Mouse (Mus musculus): ENCODE results near the gene Cldn20. TPM values are rescaled to one million over a fixed set of nuclear protein-coding genes. Genes with fewer than 3 reads are reported as not detected.

Cldn20 gene
- polyA plus RNA-seq, 1 experiment from 2014 or later: not detected

DNA sequence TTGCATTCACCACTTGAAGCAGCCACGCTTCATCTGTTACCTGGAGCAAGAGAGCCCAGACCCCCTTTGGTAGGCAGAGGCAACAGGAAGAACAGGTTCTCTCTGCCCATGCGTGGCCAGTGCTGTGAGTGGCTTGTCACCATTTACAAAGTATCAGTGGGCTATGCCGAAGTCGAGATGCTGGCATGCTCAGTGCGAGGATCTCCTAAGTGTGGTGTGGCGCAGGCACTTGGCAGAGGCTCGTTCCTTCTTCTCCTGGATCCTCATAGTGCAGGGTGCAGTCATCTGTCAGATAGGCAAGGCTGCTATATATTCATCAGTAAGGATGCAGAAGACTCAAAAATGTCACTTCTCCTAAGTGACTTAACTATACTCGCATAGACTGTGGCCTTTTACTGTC lies 32.9 kb upstream of the Cldn20 start:
- no peaks in the 10 kb centered on the region for H3K9me3 ChIP-seq
- WGBS: 93% methylated on average over 8 of the region's 8 CpGs
- no peak overlapping the region for H3K4me3 ChIP-seq
- no peak overlapping the region for H3K9ac ChIP-seq
- no peaks in the 10 kb centered on the region for H3K27me3 ChIP-seq
- H3K4me2 ChIP-seq: no peak overlapping the region
- no peaks in the 10 kb centered on the region for H3K4me1 ChIP-seq (replicated peaks)
- ATAC-seq (ENCODE audit: low read depth): no peak
- H3K27ac ChIP-seq (replicated peaks): no peak overlapping the region
- peaks cover 7% of the 10 kb centered on the region; the same call in 1 of the 2 replicates for H3K36me3 ChIP-seq

GRCm38 (mm10) chr17:3500076-3500475 lies 32.3 kb upstream of the Cldn20 start:
- no peaks in the 10 kb centered on the region for H3K4me1 ChIP-seq (replicated peaks)
- H3K4me3 ChIP-seq: no peak overlapping the region
- H3K4me2 ChIP-seq: no peak overlapping the region
- no peak overlapping the region for H3K9ac ChIP-seq
- H3K27ac ChIP-seq (replicated peaks): no peak overlapping the region
- WGBS: 95% methylated on average over 6 of the region's 6 CpGs
- peaks cover 7% of the 10 kb centered on the region; the same call in 1 of the 2 replicates for H3K36me3 ChIP-seq
- no peak for ATAC-seq (ENCODE audit: low read depth)
- no peaks in the 10 kb centered on the region for H3K9me3 ChIP-seq
- H3K27me3 ChIP-seq: no peaks in the 10 kb centered on the region

DNA sequence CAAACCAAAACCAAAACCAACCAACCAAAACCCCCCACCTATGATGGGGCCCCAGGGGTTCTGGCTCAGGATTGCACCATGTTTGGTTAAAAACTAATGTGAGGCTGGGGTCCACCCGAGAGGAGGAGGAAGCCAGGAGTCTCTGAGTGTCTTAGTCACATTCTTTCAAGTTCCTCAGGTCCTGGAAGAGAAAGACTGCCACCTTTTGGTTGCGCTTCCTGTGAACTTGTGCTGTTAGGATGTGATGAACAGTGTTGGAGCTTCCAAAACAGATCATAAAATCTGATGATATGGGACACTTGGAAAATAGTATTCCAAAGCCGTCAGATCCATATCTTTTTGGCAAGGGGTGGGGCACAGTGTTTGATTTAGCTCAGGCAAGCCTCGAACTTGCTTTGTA lies 31.4 kb upstream of the Cldn20 start:
- Histone ChIP-seq H3K27me3 (no peaks in the 10 kb centered on the region), H3K9me3 (no peaks in the 10 kb centered on the region)

DNA sequence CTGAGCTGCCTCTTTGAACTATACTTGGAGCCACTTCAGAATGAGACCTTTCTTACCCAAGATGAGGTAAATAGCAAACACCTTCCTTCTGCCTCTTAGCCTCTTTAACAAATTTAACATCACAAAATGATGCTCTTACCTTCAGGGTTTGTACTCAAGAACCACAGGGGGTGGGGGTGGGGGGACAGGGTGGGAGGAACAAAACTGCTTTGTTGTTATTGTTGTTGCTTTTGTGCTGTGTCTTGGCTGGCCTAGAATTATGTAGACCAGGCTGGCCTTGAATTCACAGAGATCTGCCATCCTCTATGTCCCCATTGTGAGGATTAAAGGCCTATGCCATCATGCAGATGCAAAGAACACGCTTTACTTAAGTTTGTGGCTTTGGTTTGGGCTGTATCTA lies 26.6 kb upstream of the Cldn20 start:
- 76% methylated on average over 1 of the region's 1 CpGs for WGBS
- Histone ChIP-seq H3K9ac (no peak overlapping the region), H3K4me1 (replicated peaks) (no peaks in the 10 kb centered on the region), H3K27ac (replicated peaks) (no peak overlapping the region), H3K36me3 (peaks cover 7% of the 10 kb centered on the region; the same call in 1 of the 2 replicates), H3K4me3 (no peak overlapping the region), H3K9me3 (no peaks in the 10 kb centered on the region), H3K27me3 (no peaks in the 10 kb centered on the region), H3K4me2 (no peak overlapping the region)
- no peak for ATAC-seq (ENCODE audit: low read depth)

More for the DNA sequence above, 31.4 kb upstream of the Cldn20 start:
- Histone ChIP-seq H3K4me1 (replicated peaks) (no peaks in the 10 kb centered on the region), H3K4me2 (no peak overlapping the region), H3K9ac (no peak overlapping the region), H3K36me3 (peaks cover 7% of the 10 kb centered on the region; the same call in 1 of the 2 replicates), H3K4me3 (no peak overlapping the region), H3K27ac (replicated peaks) (no peak overlapping the region)
- WGBS: 94% methylated on average over 4 of the region's 4 CpGs
- ATAC-seq (ENCODE audit: low read depth): no peak

- Histone ChIP-seq H3K4me3 (no peak overlapping the region), H3K27ac (replicated peaks) (no peak overlapping the region), H3K4me2 (no peak overlapping the region), H3K9ac (no peak overlapping the region), H3K27me3 (no peaks in the 10 kb centered on the region), H3K4me1 (replicated peaks) (no peaks in the 10 kb centered on the region), H3K9me3 (no peaks in the 10 kb centered on the region), H3K36me3 (peaks cover 7% of the 10 kb centered on the region; the same call in 1 of the 2 replicates)
- WGBS: 94% methylated on average over 8 of the region's 8 CpGs
- ATAC-seq (ENCODE audit: low read depth): no peak
Observed at GRCm38 (mm10) chr17:3506508-3506907, 25.8 kb upstream of the Cldn20 start.

GRCm38 (mm10) chr17:3509841-3510240 lies 22.5 kb upstream of the Cldn20 start:
- H3K9me3 ChIP-seq: no peaks in the 10 kb centered on the region
- no peaks in the 10 kb centered on the region for H3K4me1 ChIP-seq (replicated peaks)
- 19% methylated on average over 1 of the region's 1 CpGs for WGBS
- peak; percentile 59; the same call in 1 of the 2 replicates for ATAC-seq (ENCODE audit: low read depth)
- no peak overlapping the region for H3K9ac ChIP-seq
- H3K4me3 ChIP-seq: no peak overlapping the region
- no peak overlapping the region for H3K4me2 ChIP-seq
- H3K27me3 ChIP-seq: no peaks in the 10 kb centered on the region
- H3K27ac ChIP-seq (replicated peaks): no peak overlapping the region
- peaks cover 1% of the 10 kb centered on the region; the same call in 1 of the 2 replicates for H3K36me3 ChIP-seq

DNA sequence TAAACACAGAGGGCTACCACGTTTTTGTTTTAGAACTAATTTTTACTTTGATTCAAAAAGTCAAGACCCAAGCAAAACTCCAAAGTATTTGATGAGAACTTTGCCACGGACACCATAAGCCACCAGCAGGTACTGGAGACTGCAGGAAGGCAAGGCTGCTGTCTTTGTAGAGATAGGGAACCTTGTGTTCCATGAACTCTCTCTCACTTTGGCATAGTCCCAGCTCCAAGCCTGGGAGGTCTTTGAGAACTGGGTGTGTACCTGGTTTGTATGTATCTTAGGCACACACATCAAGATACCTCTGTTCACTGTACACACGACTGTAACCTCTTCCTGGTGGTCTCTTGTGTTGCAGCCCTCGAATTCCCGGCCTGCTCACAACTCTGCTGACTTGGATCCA lies 18.0 kb upstream of the Cldn20 start:
- no peak overlapping the region for H3K4me3 ChIP-seq
- peaks cover 15% of the 10 kb centered on the region for H3K36me3 ChIP-seq
- no peak overlapping the region for H3K9ac ChIP-seq
- WGBS: 86% methylated on average over 5 of the region's 5 CpGs
- no peaks in the 10 kb centered on the region for H3K9me3 ChIP-seq
- H3K4me1 ChIP-seq (replicated peaks): no peaks in the 10 kb centered on the region
- H3K27ac ChIP-seq (replicated peaks): no peak overlapping the region
- H3K4me2 ChIP-seq: no peak overlapping the region
- H3K27me3 ChIP-seq: no peaks in the 10 kb centered on the region
- ATAC-seq (ENCODE audit: low read depth): no peak

DNA sequence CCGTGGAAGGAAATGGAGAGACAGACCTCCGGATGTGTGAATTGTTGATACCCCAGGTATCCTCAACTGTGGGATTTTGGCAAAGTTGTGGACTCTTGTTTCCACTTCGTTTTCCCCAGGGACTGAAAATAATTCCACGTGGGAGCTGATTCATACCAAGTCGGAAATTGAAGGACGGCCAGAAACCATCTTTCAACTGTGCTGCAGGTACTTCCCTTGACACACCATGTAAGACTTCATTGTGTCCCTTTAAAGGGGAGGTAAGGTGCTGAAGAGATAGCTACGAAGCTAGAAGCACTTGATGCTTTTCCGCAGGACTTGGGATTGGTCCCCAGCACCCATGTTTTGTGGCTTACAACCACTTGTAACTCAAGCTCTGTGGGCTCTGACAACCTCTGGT lies 16.5 kb upstream of the Cldn20 start:
- H3K27me3 ChIP-seq: no peaks in the 10 kb centered on the region
- 91% methylated on average over 8 of the region's 8 CpGs for WGBS
- no peak for ATAC-seq (ENCODE audit: low read depth)

DNA sequence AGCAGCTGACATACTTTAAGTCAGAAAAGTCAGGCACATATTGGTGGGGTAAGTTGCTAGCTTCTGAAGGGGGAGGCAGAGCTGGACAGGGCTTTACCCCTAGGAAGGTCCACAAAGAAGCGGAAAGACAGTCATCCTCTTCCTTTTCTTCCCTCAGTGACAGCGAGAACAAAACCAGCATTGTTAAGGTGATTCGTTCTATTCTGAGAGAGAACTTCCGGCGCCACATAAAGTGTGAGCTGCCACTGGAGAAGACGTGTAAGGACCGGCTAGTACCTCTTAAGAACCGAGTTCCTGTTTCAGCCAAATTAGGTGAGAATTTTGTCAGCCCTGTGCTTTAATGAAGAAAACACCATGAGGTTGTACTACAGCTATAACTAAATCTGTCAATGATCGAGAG lies 15.9 kb upstream of the Cldn20 start:
- H3K4me3 ChIP-seq: no peak overlapping the region
- H3K27ac ChIP-seq (replicated peaks): no peak overlapping the region
- no peak overlapping the region for H3K9ac ChIP-seq
- no peaks in the 10 kb centered on the region for H3K9me3 ChIP-seq
- WGBS: 21% methylated on average over 9 of the region's 9 CpGs
- H3K27me3 ChIP-seq: no peaks in the 10 kb centered on the region
- H3K36me3 ChIP-seq: peaks cover 21% of the 10 kb centered on the region
- no peak for ATAC-seq (ENCODE audit: low read depth)
- H3K4me2 ChIP-seq: no peak overlapping the region
- H3K4me1 ChIP-seq (replicated peaks): no peaks in the 10 kb centered on the region

More for the DNA sequence above, 16.5 kb upstream of the Cldn20 start:
- no peak overlapping the region for H3K27ac ChIP-seq (replicated peaks)
- no peak overlapping the region for H3K4me2 ChIP-seq
- H3K36me3 ChIP-seq: peaks cover 18% of the 10 kb centered on the region
- H3K9ac ChIP-seq: no peak overlapping the region
- H3K4me1 ChIP-seq (replicated peaks): no peaks in the 10 kb centered on the region
- no peaks in the 10 kb centered on the region for H3K9me3 ChIP-seq
- no peak overlapping the region for H3K4me3 ChIP-seq

DNA sequence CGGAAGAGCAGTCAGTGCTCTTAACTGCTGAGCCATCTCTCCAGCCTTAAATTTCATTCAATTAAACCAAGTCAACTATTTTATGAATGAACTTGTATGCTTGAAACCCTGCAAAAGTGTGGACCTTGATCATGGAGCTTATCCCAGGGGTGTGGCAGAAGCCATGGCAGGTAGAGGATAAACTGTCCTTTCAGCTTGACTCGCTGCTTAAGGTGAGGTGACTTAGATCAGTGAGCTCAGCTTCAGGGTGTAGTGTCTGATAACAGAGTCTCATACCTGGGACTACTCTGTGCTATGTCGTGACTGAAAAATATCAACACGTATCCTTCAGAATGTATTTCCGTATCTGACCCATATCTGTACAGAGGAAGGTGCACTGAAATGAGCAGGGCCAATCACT lies 12.0 kb upstream of the Cldn20 start:
- Histone ChIP-seq H3K4me1 (replicated peaks) (no peaks in the 10 kb centered on the region), H3K4me2 (no peak overlapping the region), H3K27ac (replicated peaks) (no peak overlapping the region), H3K27me3 (no peaks in the 10 kb centered on the region), H3K9ac (no peak overlapping the region), H3K9me3 (no peaks in the 10 kb centered on the region), H3K36me3 (peaks cover 17% of the 10 kb centered on the region), H3K4me3 (no peak overlapping the region)
- WGBS: 93% methylated on average over 5 of the region's 5 CpGs
- no peak for ATAC-seq (ENCODE audit: low read depth)

GRCm38 (mm10) chr17:3527841-3528471 lies 4.4 kb upstream of the Cldn20 start:
- no peaks in the 10 kb centered on the region for H3K36me3 ChIP-seq
- H3K4me3 ChIP-seq: no peak overlapping the region
- H3K27ac ChIP-seq (replicated peaks): no peak overlapping the region
- no peaks in the 10 kb centered on the region for H3K9me3 ChIP-seq
- WGBS: 70% methylated on average over 6 of the region's 6 CpGs
- H3K9ac ChIP-seq: no peak overlapping the region
- no peak overlapping the region for H3K4me2 ChIP-seq
- H3K27me3 ChIP-seq: no peaks in the 10 kb centered on the region
- no peak for ATAC-seq (ENCODE audit: low read depth)
- H3K4me1 ChIP-seq (replicated peaks): 0 out of 2 replicates have a peak, but pooled peaks cover 6% of the 10 kb centered on the region

- no peak overlapping the region for H3K9ac ChIP-seq
- 0 out of 2 replicates have a peak, but pooled peaks cover 6% of the 10 kb centered on the region for H3K4me1 ChIP-seq (replicated peaks)
- 77% methylated on average over 3 of the region's 3 CpGs for WGBS
- no peaks in the 10 kb centered on the region for H3K36me3 ChIP-seq
- ATAC-seq (ENCODE audit: low read depth): no peak
- H3K9me3 ChIP-seq: no peaks in the 10 kb centered on the region
- no peak overlapping the region for H3K27ac ChIP-seq (replicated peaks)
- H3K27me3 ChIP-seq: no peaks in the 10 kb centered on the region
- H3K4me2 ChIP-seq: no peak overlapping the region
- H3K4me3 ChIP-seq: no peak overlapping the region
Observed at GRCm38 (mm10) chr17:3529523-3529922, 2.8 kb upstream of the Cldn20 start.

GRCm38 (mm10) chr17:3530549-3530948 lies 1.8 kb upstream of the Cldn20 start:
- Histone ChIP-seq H3K9ac (no peak overlapping the region), H3K27ac (replicated peaks) (no peak overlapping the region), H3K4me2 (no peak overlapping the region), H3K4me1 (replicated peaks) (0 out of 2 replicates have a peak, but pooled peaks cover 6% of the 10 kb centered on the region), H3K9me3 (no peaks in the 10 kb centered on the region), H3K27me3 (no peaks in the 10 kb centered on the region), H3K36me3 (no peaks in the 10 kb centered on the region), H3K4me3 (no peak overlapping the region)
- WGBS: 63% methylated on average over 7 of the region's 7 CpGs
- ATAC-seq (ENCODE audit: low read depth): no peak
